Mouse (Mus musculus) megakaryocyte, embryonic 14.5 days (primary cell): ENCODE data around the gene Hnrnpab.

Experiments used
- FLI1 ChIP-seq: IDR thresholded peaks from 2 replicates; pipeline ENCODE4 v1.6.1; 2012; ENCODE audit warnings: low read length, inconsistent platforms, mixed read lengths
- GATA1 ChIP-seq: IDR thresholded peaks from 3 replicates; pipeline ENCODE4 v1.6.1; 2012; ENCODE audit warnings: mixed read lengths, low read length, inconsistent platforms, borderline replicate concordance

GRCm38 (mm10) chr11:51602253-51602652 lies 4.4 kb downstream of the Hnrnpab start:
- TF ChIP-seq FLI1 (no peak), GATA1 (no peak)
